Mouse (Mus musculus): Measurements from ENCODE around the gene Klrb1b.

Gene Klrb1b

GRCm38 (mm10) chr6:128826132-128826531 lies at the start of gene Klrb1b, which contains the start of gene Gm44511:
Gene Klrb1b, minus strand, starts transcription at chr6:128826331.
Gene Gm44511, minus strand, starts transcription at chr6:128826315.
- DNase-seq (ENCODE audit: extremely low spot score, low spot score) = no peak

- no peak for DNase-seq (ENCODE audit: extremely low spot score, low spot score)
Observed at GRCm38 (mm10) chr6:128871910-128872610, 45.9 kb upstream of the Klrb1b start.

DNA sequence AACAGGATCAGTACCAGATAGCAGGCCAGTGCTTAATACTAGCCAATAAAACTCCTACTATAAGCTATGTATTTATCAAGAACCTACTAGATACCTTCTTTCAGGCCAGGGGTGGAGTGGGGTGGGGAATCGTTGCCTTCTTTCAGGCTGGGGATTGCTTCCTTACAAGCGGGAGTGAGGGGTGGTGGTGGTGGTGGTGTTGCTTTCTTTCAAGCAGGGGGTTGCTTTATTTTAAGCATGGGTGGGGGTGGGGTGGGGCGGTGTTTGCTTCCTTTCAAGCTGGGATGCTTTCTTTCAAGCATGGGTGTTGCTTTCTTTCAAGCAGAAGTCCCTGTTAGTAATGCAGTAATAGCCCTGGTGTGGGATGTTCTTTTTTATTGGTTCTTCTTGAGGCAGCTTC lies 42.7 kb upstream of the Klrb1b start:
- no peak for DNase-seq (ENCODE audit: extremely low spot score, low spot score)

- DNase-seq (ENCODE audit: extremely low spot score, low spot score) = no peak
Observed at GRCm38 (mm10) chr6:128857976-128858375, 31.8 kb upstream of the Klrb1b start.

- DNase-seq (ENCODE audit: extremely low spot score, low spot score) = no peak
Observed at GRCm38 (mm10) chr6:128856250-128856649, 30.1 kb upstream of the Klrb1b start.

DNA sequence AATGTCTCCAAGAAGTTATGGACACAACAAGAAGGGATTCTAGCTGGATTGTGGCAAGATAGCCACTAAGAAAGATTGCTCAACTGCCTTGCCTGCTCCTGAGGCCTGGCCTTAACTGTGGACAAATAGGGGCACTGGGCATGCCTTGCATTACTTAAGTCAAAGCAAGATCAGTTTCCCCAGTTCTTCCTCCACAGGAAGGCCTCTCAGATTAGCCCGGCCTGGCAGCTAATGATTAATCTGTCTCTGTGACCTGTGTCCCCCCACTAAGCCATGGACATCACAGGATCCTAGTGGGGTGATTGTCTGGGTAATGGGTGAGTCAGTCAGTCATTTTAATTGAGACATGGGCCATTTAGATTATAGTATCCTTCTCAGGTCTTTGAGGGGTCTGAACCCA lies 29.3 kb upstream of the Klrb1b start:
- DNase-seq (ENCODE audit: extremely low spot score, low spot score) = no peak

- no peak for DNase-seq (ENCODE audit: extremely low spot score, low spot score)
Observed at GRCm38 (mm10) chr6:128854895-128855294, 28.8 kb upstream of the Klrb1b start.

GRCm38 (mm10) chr6:128854024-128854820 lies 28.1 kb upstream of the Klrb1b start:
- DNase-seq (ENCODE audit: extremely low spot score, low spot score) = peak; percentile 61

GRCm38 (mm10) chr6:128852766-128853165 lies 26.6 kb upstream of the Klrb1b start:
- DNase-seq (ENCODE audit: extremely low spot score, low spot score) = no peak

DNA sequence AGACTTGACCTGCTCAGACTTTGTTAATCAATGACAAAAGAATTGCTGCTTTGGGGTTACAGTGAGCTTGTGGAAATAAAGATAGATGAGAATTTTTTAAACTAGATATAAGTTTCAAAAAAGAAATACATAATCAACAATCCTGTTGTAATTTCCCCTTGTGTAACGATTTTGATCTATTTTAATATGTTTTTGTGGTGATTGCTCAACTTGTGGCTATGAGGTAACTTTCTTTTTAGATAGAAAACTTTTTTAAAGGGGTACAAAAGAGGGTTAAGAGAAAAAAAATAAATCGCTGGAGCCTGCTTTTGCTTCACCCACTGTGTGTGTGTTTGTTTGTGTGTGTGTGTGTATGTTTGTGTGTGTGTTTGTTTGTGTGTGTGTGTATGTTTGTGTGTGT lies 25.0 kb upstream of the Klrb1b start:
- no peak for DNase-seq (ENCODE audit: extremely low spot score, low spot score)

GRCm38 (mm10) chr6:128850671-128851070 lies 24.5 kb upstream of the Klrb1b start:
- no peak for DNase-seq (ENCODE audit: extremely low spot score, low spot score)

DNA sequence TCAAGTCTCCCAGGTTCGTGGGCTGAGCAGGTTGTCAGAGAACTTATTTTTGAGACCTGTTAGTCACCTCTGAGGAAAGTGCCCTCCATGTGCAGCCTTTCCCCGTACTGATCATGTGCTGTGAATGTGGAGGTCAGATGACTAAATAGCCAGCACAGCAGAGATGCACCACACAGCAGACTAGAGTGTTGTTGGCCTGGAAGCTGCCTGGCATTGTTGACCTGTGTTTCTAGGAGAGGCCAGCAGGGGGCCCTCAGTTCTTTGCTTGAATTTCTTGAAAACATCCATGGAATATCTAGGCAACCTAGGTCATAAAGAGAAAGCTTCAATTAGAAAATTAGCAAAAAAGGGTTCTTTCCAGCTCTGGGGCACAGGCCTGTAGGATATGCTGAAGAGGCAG lies 23.8 kb upstream of the Klrb1b start:
- peak; percentile 65 for DNase-seq (ENCODE audit: extremely low spot score, low spot score)

DNA sequence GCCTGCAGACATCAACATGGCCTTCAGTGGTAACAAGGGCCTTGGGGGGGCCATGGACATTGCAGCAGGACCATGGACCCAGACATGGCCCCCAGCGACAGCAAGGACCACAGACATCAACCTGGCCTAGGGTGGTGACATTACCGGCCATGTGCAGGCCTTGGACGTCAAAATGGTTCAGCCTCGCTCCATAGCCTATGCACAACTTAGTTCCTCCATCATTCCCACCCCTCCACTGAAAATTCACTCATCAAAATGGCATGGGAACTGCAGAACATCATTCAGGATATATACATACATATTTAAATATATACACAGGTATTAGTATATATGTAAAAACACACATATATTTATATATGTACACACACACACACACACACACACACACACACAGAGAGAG lies 21.3 kb upstream of the Klrb1b start:
- DNase-seq (ENCODE audit: extremely low spot score, low spot score) = no peak

- DNase-seq (ENCODE audit: extremely low spot score, low spot score) = no peak
Observed at GRCm38 (mm10) chr6:128845998-128846542, 19.9 kb upstream of the Klrb1b start.

- DNase-seq (ENCODE audit: extremely low spot score, low spot score) = peak; percentile 95
Observed at GRCm38 (mm10) chr6:128845319-128845979, 19.3 kb upstream of the Klrb1b start.

DNA sequence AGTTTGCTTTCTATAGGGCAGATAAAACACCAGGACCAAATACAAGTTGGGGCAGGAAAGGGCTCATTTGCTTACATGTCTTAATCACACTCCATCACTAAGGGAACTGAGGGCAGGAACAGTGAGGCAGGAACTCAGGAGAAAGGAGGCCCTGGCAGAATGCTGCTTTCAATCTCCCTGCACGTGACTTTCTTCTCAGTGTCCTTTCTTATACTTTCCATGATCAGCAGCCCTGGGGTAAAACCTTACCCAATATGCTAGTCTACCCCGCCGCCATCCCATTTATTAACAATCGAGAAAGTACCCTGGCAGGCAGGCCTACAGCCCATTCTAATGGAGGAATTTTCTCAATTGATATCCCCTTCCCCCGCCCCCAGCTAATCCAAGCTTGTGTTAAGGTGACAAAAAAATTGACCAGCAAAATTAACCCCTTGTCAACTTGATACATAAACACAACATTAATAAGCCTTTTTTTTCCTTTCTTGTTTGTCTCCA lies 18.5 kb upstream of the Klrb1b start:
- DNase-seq (ENCODE audit: extremely low spot score, low spot score) = no peak

- no peak for DNase-seq (ENCODE audit: extremely low spot score, low spot score)
Observed at GRCm38 (mm10) chr6:128844131-128844530, 18.0 kb upstream of the Klrb1b start.

DNA sequence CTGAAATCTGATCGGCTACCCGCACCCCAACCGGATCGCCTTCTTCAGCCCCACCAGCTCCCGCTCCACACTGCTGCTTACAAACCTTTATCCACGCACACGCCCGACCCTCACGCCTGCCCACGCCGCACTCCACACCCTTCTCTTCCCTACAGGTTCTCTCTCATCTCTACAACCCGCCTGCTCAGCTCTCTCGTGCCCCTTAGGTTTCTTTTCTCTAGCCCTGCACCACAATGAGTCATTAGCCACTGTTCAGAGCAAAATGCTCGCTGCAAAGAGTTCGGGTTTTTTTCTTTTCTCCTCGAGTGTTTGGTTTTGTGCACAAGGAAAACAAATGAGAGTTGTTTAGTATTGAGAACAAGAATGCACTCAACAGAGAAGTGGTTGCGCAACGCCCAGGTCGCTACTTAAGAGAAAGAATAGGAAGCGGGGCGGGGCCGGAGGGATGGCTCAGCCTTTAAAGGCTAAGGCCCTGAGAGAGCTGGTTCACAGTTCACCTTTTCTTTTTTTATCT lies 17.4 kb upstream of the Klrb1b start:
- DNase-seq (ENCODE audit: extremely low spot score, low spot score) = peak; percentile 68

GRCm38 (mm10) chr6:128842945-128843478 lies 16.9 kb upstream of the Klrb1b start:
- DNase-seq (ENCODE audit: extremely low spot score, low spot score) = peak; percentile 98

DNA sequence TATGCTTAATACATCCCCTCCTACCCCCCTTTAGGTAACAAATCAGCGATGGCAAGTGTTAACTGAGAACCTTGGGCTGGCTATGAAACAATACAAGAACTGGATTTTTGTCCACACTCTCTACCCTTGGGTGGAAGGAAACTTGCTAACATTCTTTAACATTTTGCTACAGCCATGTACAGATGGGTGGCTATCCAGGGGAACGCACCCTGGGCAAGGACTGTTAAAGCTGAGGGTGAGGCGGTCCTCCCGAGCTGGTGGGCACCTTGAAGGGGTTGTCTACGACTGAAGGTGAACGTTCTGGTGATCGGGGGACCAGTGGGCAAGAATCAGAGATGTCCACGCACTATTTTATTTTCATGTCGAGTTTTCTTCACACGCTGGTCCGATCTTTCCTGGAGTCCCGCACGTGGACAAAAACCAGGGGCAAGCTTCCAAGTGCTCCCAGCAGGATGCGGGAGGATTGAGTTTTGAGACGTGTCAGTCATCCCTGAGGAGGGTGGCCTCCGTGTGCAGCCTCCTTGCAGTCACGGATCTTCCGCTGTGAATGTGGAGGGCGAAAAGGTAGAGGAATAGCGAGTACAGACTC lies 16.3 kb upstream of the Klrb1b start:
- DNase-seq (ENCODE audit: extremely low spot score, low spot score) = no peak
